Mouse (Mus musculus) lung, embryonic 14.5 days (tissue): ENCODE results near the gene Cog4. TPM values are rescaled to one million over a fixed set of nuclear protein-coding genes. Genes with fewer than 3 reads are reported as not detected.

ENCODE experiments used
- ATAC-seq: fragments of 200-750 bp; cut with Nextera tagmentation; 2 replicates; pipeline ENCODE4 v1.8.0; 2017; ENCODE audit warnings: mild to moderate bottlenecking, moderate TSS enrichment, moderate library complexity; ENCODE audit not compliant: insufficient read depth
- DNase-seq: peaks from one replicate; pipeline ENCODE4 v3.0.0-alpha.2; 2015
- H3K27ac ChIP-seq: fragments of 300-500 bp; sonication (generic); 2 replicates; pipeline ENCODE4 v1.5.1; 2014; ENCODE audit warnings: low read depth, mild to moderate bottlenecking, moderate library complexity
- H3K27me3 ChIP-seq: fragments of 300-500 bp; sonication (generic); 2 replicates; pipeline ENCODE4 v1.6.1; 2014; ENCODE audit warnings: low read length, control low read depth; ENCODE audit not compliant: insufficient read depth
- H3K36me3 ChIP-seq: fragments of 300-500 bp; sonication (generic); 2 replicates; pipeline ENCODE4 v1.6.1; 2014; ENCODE audit warnings: control low read depth; ENCODE audit not compliant: insufficient read depth
- H3K4me1 ChIP-seq: fragments of 300-500 bp; sonication (generic); 2 replicates; pipeline ENCODE4 v1.6.1; 2014; ENCODE audit warnings: antibody characterized with exemption, control low read depth; ENCODE audit not compliant: insufficient read depth
- H3K4me2 ChIP-seq: fragments of 300-500 bp; sonication (generic); 2 replicates; pipeline ENCODE4 v1.6.1; 2014; ENCODE audit warnings: mild to moderate bottlenecking
- H3K4me3 ChIP-seq: fragments of 300-500 bp; sonication (generic); 2 replicates; pipeline ENCODE4 v1.5.1; 2014; ENCODE audit warnings: low read depth, low read length
- H3K9ac ChIP-seq: fragments of 300-500 bp; sonication (generic); 2 replicates; pipeline ENCODE4 v1.6.1; 2014
- H3K9me3 ChIP-seq: fragments of 300-500 bp; sonication (generic); 2 replicates; pipeline ENCODE4 v1.6.1; 2016; ENCODE audit warnings: low read depth, low read length, control low read depth
- CTCF ChIP-seq: IDR thresholded peaks from 2 replicates; pipeline ENCODE4 v1.5.1; 2016; ENCODE audit warnings: antibody characterized with exemption, low read depth
- WGBS: fragments of 180-500 bp; shearing (Covaris S2); extraction: QIAGEN DNeasy Blood & Tissue Kit; methylation state at CpG from one replicate; pipeline ENCODE4 v1.1.7; 2014; 5-methylcytosine and 5-hydroxymethylcytosine counted together
- polyA plus RNA-seq: library from polyadenylated mRNA; unstranded; fragments of >200 nt; fragmentation: Nextera tagmentation; extraction: Ambion mirVana; gene quantifications from 2 replicates; pipeline ENCODE4 v1.2.1, GENCODE M21; 2014

Cog4 gene
- 70.9 and 71.0 TPM in 2 replicates for polyA plus RNA-seq

DNA sequence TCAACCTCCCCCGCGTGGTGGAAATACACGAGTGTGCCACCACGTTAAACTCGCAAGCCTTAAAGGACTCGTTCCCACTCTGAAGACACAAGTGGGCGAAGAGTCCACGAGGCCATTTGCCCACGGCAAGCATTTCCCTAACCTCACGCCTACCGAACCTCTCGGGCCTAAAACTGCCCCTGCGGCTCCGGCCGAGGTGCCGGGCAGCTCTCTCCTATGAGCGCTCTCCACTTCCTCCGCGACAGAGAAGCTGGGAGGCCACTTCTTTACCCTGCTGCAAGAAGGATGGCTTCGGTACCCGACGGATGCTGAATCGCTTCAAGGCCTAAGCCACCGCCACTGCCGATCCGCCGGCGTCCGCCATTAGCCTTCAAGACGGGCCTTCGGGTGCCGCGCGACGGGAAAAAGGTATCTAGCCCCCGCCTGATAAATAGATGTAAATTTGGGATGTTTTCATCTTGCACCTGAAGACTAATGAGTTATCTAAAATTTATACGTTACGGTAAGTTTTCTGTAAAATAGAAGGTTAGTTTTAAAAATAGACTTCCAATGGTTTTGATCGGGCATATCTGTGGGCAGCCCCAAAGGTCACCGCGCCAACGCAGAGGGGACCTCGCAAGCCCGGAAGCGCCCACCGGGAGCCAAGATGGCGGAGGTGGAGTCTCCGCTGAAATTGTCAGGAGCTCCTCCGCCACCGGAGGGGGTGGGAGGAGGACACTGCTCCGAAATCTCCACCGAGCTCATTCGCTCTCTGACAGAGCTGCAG lies at the start of gene Cog4, which contains the start of gene Sf3b3:
Gene Cog4 (plus strand): TSS at position 196 of the 766 bp plus-strand sequence.
Gene Sf3b3 (minus strand): TSS at position 383 of the 766 bp plus-strand sequence.
- peak; percentile 92 for ATAC-seq
- peak within 1 kb of the TSS; percentile 98 for H3K9ac ChIP-seq
- H3K36me3 ChIP-seq = peaks cover 52% of the 10 kb centered on the region
- DNase-seq = peak; percentile 95
- peak within 1 kb of the TSS; percentile 80 for H3K4me2 ChIP-seq
- no peaks in the 10 kb centered on the region for H3K9me3 ChIP-seq
- H3K4me1 ChIP-seq = peaks cover 5% of the 10 kb centered on the region; the same call in 1 of the 2 replicates
- H3K27ac ChIP-seq = peak within 1 kb of the TSS; percentile 91
- no peak for TF ChIP-seq CTCF
- WGBS = under 1% methylated on average over 53 of the region's 53 CpGs
- H3K4me3 ChIP-seq = peak within 1 kb of the TSS; percentile 93
- H3K27me3 ChIP-seq = no peaks in the 10 kb centered on the region

DNA sequence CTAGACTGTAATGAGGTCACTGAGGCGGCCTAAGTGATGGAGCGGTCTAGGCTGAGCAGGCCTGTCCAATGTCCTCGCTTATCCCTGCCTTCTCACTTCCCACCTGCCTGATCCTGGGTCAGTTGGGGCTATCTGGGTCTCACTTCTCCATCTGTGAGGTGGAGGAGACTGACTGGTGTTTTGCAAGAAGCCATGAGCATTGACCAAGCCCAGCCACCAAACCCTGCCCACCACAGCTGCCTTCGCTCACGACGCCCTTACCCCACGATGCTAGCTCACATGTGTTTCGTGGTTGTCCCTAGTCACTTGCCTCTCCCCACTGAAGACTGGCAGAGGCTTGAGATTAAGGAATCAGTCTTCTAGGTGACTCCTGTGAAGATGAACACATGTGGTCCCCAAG lies 49.3 kb upstream of the Cog4 start:
- TF ChIP-seq CTCF = no peak
- Histone ChIP-seq H3K27ac (no peak overlapping the region), H3K4me1 (peaks cover 3% of the 10 kb centered on the region; the same call in 1 of the 2 replicates), H3K4me2 (no peak overlapping the region), H3K4me3 (no peak overlapping the region), H3K9ac (no peak overlapping the region), H3K36me3 (no peaks in the 10 kb centered on the region), H3K27me3 (no peaks in the 10 kb centered on the region), H3K9me3 (no peaks in the 10 kb centered on the region)
- 93% methylated on average over 8 of the region's 8 CpGs for WGBS
- no peak for DNase-seq
- ATAC-seq = no peak

DNA sequence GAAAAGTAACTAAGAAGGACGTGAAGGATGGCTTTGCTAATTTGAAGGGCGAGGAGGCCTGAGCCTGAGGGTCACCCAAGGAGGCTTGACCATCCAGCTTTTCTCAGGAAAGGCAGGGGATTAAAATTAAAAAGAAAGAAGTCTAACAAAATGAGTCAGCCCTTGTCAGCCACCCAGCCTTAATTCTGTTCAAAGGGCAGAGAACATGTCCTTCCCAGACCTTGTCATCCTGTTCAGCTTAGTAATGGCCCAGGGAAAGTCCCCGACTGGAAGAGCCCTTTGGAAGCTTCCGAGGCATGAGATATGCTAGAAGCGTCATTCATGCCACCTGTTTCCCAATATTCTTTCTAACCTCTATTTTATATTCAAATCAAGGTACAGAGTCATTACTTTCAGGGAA lies 43.4 kb upstream of the Cog4 start:
- no peak for TF ChIP-seq CTCF
- no peak for DNase-seq
- no peak overlapping the region for H3K4me3 ChIP-seq
- no peaks in the 10 kb centered on the region for H3K27me3 ChIP-seq
- H3K4me1 ChIP-seq = no peaks in the 10 kb centered on the region
- H3K27ac ChIP-seq = no peak overlapping the region
- H3K9me3 ChIP-seq = no peaks in the 10 kb centered on the region
- H3K36me3 ChIP-seq = no peaks in the 10 kb centered on the region
- H3K4me2 ChIP-seq = no peak overlapping the region
- 78% methylated on average over 5 of the region's 5 CpGs for WGBS
- no peak overlapping the region for H3K9ac ChIP-seq
- no peak for ATAC-seq

DNA sequence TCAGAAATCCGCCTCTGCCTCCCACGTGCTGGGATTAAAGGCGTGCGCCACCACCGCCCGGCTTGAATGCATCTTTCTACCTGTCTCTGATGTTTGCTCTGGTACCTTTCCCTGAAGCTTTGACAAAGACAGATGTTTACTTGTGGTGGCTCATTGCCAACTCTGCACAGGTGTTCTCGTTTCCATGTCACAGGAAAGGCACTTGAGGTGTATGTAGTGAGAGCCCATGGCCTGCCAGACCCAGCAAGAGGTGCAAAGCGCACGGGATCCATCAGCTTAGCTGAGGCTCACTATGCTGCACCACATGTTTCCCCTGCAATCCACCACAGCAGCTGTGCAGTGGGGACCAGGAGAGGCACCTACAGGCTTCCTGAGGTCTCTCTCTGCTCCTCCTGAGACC lies 42.5 kb upstream of the Cog4 start:
- peaks cover 1% of the 10 kb centered on the region for H3K36me3 ChIP-seq
- ATAC-seq = no peak
- H3K27ac ChIP-seq = no peak overlapping the region
- H3K4me3 ChIP-seq = no peak overlapping the region
- H3K4me2 ChIP-seq = no peak overlapping the region
- no peak overlapping the region for H3K9ac ChIP-seq
- H3K27me3 ChIP-seq = no peaks in the 10 kb centered on the region
- no peak for DNase-seq
- TF ChIP-seq CTCF = no peak
- H3K4me1 ChIP-seq = 0 out of 2 replicates have a peak, but pooled peaks cover 1% of the 10 kb centered on the region
- 85% methylated on average over 9 of the region's 9 CpGs for WGBS
- no peaks in the 10 kb centered on the region for H3K9me3 ChIP-seq

DNA sequence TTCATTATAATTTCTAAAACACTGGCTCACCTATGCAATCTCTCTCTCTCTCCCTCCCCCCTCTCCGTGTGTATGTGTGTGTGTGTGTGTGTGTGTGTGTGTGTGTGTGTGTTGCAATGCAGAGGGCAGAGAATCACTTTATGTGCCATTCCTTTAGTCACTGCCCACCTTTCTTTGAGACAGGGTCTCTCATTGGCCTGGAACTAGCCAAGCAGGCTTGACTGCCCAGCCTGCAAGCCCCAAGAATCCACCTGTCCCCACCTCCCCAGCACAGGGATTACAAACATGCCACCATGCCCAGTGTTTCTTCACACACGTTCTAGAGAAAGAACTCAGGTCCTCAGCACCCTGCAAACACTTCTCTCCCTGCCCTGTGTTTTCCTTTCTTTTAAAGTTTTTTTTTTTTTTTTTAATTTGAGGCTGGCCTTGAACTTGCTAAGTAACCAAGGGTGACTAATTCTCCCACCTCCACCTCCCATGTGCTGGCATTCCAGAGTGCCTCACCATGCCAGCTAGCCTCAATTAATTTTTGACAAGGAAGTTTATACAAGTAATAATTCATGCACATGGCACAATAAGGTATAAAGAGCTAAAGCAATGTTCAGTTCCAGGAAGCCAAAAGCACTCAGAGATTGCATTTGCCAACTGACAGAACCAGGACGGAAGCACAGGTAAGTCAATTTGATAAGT lies 41.4 kb upstream of the Cog4 start:
- Histone ChIP-seq H3K27ac (0 out of 2 replicates have a peak overlapping the region, but pooled peaks have one; percentile 59), H3K4me1 (0 out of 2 replicates have a peak, but pooled peaks cover 3% of the 10 kb centered on the region), H3K4me3 (no peak overlapping the region), H3K9me3 (no peaks in the 10 kb centered on the region), H3K9ac (no peak overlapping the region), H3K27me3 (no peaks in the 10 kb centered on the region), H3K4me2 (peak overlapping the region; percentile 43; the same call in 1 of the 2 replicates), H3K36me3 (peaks cover 13% of the 10 kb centered on the region)
- WGBS = 54% methylated on average over 3 of the region's 3 CpGs
- TF ChIP-seq CTCF = no peak
- no peak for ATAC-seq
- DNase-seq = peak; percentile 32

DNA sequence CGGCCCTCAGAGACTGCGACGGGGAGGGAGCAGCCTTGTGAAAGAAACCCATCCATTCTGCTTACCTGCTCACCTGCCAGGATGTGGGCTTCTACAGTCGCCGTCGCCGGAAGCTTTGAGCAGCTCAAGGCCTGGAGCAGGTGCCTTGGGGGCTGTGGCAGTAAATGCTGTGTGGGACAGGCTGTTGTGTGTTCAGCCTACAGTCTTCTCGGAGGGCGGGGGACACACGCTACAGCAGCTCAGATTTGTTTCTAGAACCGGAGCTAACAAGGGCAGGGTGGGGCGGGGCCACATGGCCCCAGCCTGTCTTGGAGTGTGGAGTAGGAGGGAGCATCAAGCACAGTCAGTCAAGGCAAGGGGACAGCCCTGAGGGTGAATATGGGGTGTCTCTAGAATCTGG lies 40.7 kb upstream of the Cog4 start, which contains the start of gene Il34:
Gene Il34 (minus strand): TSS at position 256 of the 400 bp plus-strand sequence.
- no peak for DNase-seq
- no peak for TF ChIP-seq CTCF
- Histone ChIP-seq H3K4me1 (0 out of 2 replicates have a peak, but pooled peaks cover 3% of the 10 kb centered on the region), H3K27ac (0 out of 2 replicates have a peak within 1 kb of the TSS, but pooled peaks have one; percentile 59), H3K27me3 (no peaks in the 10 kb centered on the region), H3K36me3 (peaks cover 20% of the 10 kb centered on the region), H3K9me3 (no peaks in the 10 kb centered on the region), H3K4me3 (no peak within 1 kb of the TSS), H3K9ac (no peak within 1 kb of the TSS; the same call in 1 of the 2 replicates), H3K4me2 (peak within 1 kb of the TSS; percentile 43)
- 27% methylated on average over 12 of the region's 12 CpGs for WGBS
- ATAC-seq = peak; percentile 5; the same call in 1 of the 2 replicates

DNA sequence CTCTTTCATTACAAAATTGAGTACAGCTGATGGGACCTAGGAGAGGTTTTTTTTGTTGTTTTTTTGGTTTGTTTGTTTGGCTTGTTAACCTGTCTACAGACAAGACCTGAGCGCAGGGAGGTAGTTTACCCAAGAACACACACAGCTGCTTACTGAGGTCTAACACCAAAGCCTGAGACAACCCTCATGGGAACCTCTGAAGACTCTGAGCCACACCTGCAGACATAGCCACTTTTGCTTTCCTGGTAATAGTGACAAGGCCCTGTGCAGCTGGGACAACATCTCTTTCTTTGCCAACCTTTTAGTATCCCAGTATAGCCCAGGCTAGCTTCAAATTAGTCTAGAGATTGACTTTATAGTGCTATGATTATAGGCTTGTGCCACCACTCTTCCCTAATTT lies 40.3 kb upstream of the Cog4 start:
- TF ChIP-seq CTCF = no peak
- Histone ChIP-seq H3K9ac (no peak overlapping the region), H3K9me3 (no peaks in the 10 kb centered on the region), H3K27ac (no peak overlapping the region), H3K36me3 (peaks cover 24% of the 10 kb centered on the region), H3K4me2 (no peak overlapping the region), H3K4me3 (no peak overlapping the region), H3K27me3 (no peaks in the 10 kb centered on the region), H3K4me1 (0 out of 2 replicates have a peak, but pooled peaks cover 3% of the 10 kb centered on the region)
- WGBS = 69% methylated on average over 1 of the region's 1 CpGs
- ATAC-seq (no peak), DNase-seq (no peak)
